Mouse (Mus musculus) frontal cortex, adult (tissue): ENCODE measurements at regions not wholly inside any gene's neighbourhood (a gene's known extent, or its start where the extent isn't known, plus 50 kb on each side); places are given as distances from the start of the nearest gene placed in this dataset.

Source experiments
- ATAC-seq: cut with Nextera tagmentation; 2 replicates; pipeline ENCODE4 v1.9.2; 2017; ENCODE audit warnings: mild to moderate bottlenecking, moderate library complexity, mixed read lengths; ENCODE audit not compliant: low TSS enrichment

GRCm38 (mm10) chr5:70155173-70155572, 563.0 kb upstream of the Gnpda2 start:
- ATAC-seq = peak; percentile 65; the same call in 1 of the 2 replicates
